Mouse (Mus musculus) myocyte (in vitro differentiated cells): ENCODE results near the gene Lrrk1.

Source experiments
- E2F4 ChIP-seq: IDR thresholded peaks from one replicate; pipeline ENCODE4 v1.6.1; 2011; ENCODE audit warnings: mild to moderate bottlenecking, control low read depth, moderate library complexity; ENCODE audit not compliant: insufficient read depth
- MAX ChIP-seq: IDR thresholded peaks from one replicate; pipeline ENCODE4 v1.6.1; 2011; ENCODE audit warnings: low read depth, mild to moderate bottlenecking, control low read depth
- POLR2A ChIP-seq: IDR thresholded peaks from one replicate; pipeline ENCODE4 v1.6.1; 2011; ENCODE audit warnings: low read depth, mild to moderate bottlenecking, control low read depth, moderate library complexity; ENCODE audit not compliant: insufficient read length

- TF ChIP-seq E2F4 (no peak), POLR2A (no peak), MAX (no peak)
Measured at GRCm38 (mm10) chr7:66427437-66428161, 39.4 kb upstream of the Lrrk1 start, which contains the start of gene Aldh1a3.
